Mouse (Mus musculus) small intestine, adult 2 months (tissue): ENCODE measurements around the gene Selenov.
A peak's percentile ranks its signal among the peaks of the same experiment; 100 is the strongest.

Experiments
- CTCF ChIP-seq: fragments of 200-500 bp; IDR thresholded peaks from 2 replicates; pipeline ENCODE4 v1.5.1; 2012; ENCODE audit warnings: low read depth, mild to moderate bottlenecking, control low read depth, inconsistent platforms, low read length, moderate library complexity, mixed read lengths; ENCODE audit not compliant: insufficient replicate concordance, insufficient read length; ENCODE audit errors: extremely low read depth
- POLR2A ChIP-seq: fragments of 200-500 bp; IDR thresholded peaks from 2 replicates; pipeline ENCODE4 v1.6.1; 2012; ENCODE audit warnings: low read depth, mild to moderate bottlenecking, control low read depth, inconsistent platforms, low read length, moderate library complexity

- TF ChIP-seq CTCF: no peak
- peak; percentile 69 for TF ChIP-seq POLR2A
Measured at GRCm38 (mm10) chr7:28311926-28312543, 21.0 kb upstream of the Selenov start, which contains the start of gene Timm50.
